Mouse (Mus musculus) lung, embryonic 14.5 days (tissue): ENCODE measurements at regions not wholly inside any gene's neighbourhood (a gene's known extent, or its start where the extent isn't known, plus 50 kb on each side); places are given as distances from the start of the nearest gene placed in this dataset.
"Not testable (repeated sequence)": the region's sequence is repeated elsewhere in the genome, so short reads cannot be mapped to it uniquely, and the experiment has no call there.

ENCODE experiments used
- ATAC-seq: fragments of 200-750 bp; cut with Nextera tagmentation; 2 replicates; pipeline ENCODE4 v1.8.0; 2017; ENCODE audit warnings: mild to moderate bottlenecking, moderate TSS enrichment, moderate library complexity; ENCODE audit not compliant: insufficient read depth
- DNase-seq: peaks from one replicate; pipeline ENCODE4 v3.0.0-alpha.2; 2015
- H3K27ac ChIP-seq: fragments of 300-500 bp; sonication (generic); 2 replicates; pipeline ENCODE4 v1.5.1; 2014; ENCODE audit warnings: low read depth, mild to moderate bottlenecking, moderate library complexity
- H3K27me3 ChIP-seq: fragments of 300-500 bp; sonication (generic); 2 replicates; pipeline ENCODE4 v1.6.1; 2014; ENCODE audit warnings: low read length, control low read depth; ENCODE audit not compliant: insufficient read depth
- H3K36me3 ChIP-seq: fragments of 300-500 bp; sonication (generic); 2 replicates; pipeline ENCODE4 v1.6.1; 2014; ENCODE audit warnings: control low read depth; ENCODE audit not compliant: insufficient read depth
- H3K4me1 ChIP-seq: fragments of 300-500 bp; sonication (generic); 2 replicates; pipeline ENCODE4 v1.6.1; 2014; ENCODE audit warnings: antibody characterized with exemption, control low read depth; ENCODE audit not compliant: insufficient read depth
- H3K4me2 ChIP-seq: fragments of 300-500 bp; sonication (generic); 2 replicates; pipeline ENCODE4 v1.6.1; 2014; ENCODE audit warnings: mild to moderate bottlenecking
- H3K4me3 ChIP-seq: fragments of 300-500 bp; sonication (generic); 2 replicates; pipeline ENCODE4 v1.5.1; 2014; ENCODE audit warnings: low read depth, low read length
- H3K9ac ChIP-seq: fragments of 300-500 bp; sonication (generic); 2 replicates; pipeline ENCODE4 v1.6.1; 2014
- H3K9me3 ChIP-seq: fragments of 300-500 bp; sonication (generic); 2 replicates; pipeline ENCODE4 v1.6.1; 2016; ENCODE audit warnings: low read depth, low read length, control low read depth
- CTCF ChIP-seq: IDR thresholded peaks from 2 replicates; pipeline ENCODE4 v1.5.1; 2016; ENCODE audit warnings: antibody characterized with exemption, low read depth
- WGBS: fragments of 180-500 bp; shearing (Covaris S2); extraction: QIAGEN DNeasy Blood & Tissue Kit; methylation state at CpG from one replicate; pipeline ENCODE4 v1.1.7; 2014; 5-methylcytosine and 5-hydroxymethylcytosine counted together

GRCm38 (mm10) chr5:148657936-148658640 is 105.5 kb upstream of the Ubl3 start:
- Histone ChIP-seq H3K4me3 (no peak overlapping the region), H3K4me2 (no peak overlapping the region), H3K36me3 (no peaks in the 10 kb centered on the region), H3K4me1 (no peaks in the 10 kb centered on the region), H3K27ac (no peak overlapping the region), H3K9me3 (peaks cover 5% of the 10 kb centered on the region; the same call in 1 of the 2 replicates), H3K9ac (no peak overlapping the region), H3K27me3 (no peaks in the 10 kb centered on the region)
- DNase-seq (no peak), ATAC-seq (no peak)
- TF ChIP-seq CTCF = no peak
- WGBS = 74% methylated on average over 4 of the region's 4 CpGs

- Histone ChIP-seq H3K27me3 (no peaks in the 10 kb centered on the region), H3K9me3 (no peaks in the 10 kb centered on the region), H3K36me3 (no peaks in the 10 kb centered on the region), H3K4me2 (no peak overlapping the region), H3K27ac (no peak overlapping the region), H3K4me3 (no peak overlapping the region), H3K9ac (no peak overlapping the region), H3K4me1 (no peaks in the 10 kb centered on the region)
- ATAC-seq (no peak), DNase-seq (no peak)
- TF ChIP-seq CTCF = no peak
- WGBS = 47% methylated on average over 7 of the region's 7 CpGs
Observed at GRCm38 (mm10) chr5:148652525-148653243, 100.1 kb upstream of the Ubl3 start.

- Histone ChIP-seq H3K9ac (no peak overlapping the region), H3K4me1 (no peaks in the 10 kb centered on the region), H3K27me3 (no peaks in the 10 kb centered on the region), H3K9me3 (no peaks in the 10 kb centered on the region), H3K36me3 (no peaks in the 10 kb centered on the region), H3K4me2 (no peak overlapping the region), H3K4me3 (no peak overlapping the region), H3K27ac (no peak overlapping the region)
- DNase-seq (no peak), ATAC-seq (no peak)
- TF ChIP-seq CTCF = no peak
- 50% methylated on average over 4 of the region's 4 CpGs for WGBS
Observed at GRCm38 (mm10) chr5:148651736-148652135, 99.1 kb upstream of the Ubl3 start.

GRCm38 (mm10) chr5:148649573-148649972 is 97.0 kb upstream of the Ubl3 start:
- not testable (repeated sequence) for ATAC-seq, H3K9me3 ChIP-seq, H3K4me2 ChIP-seq, DNase-seq, H3K4me3 ChIP-seq, H3K4me1 ChIP-seq, H3K36me3 ChIP-seq, H3K9ac ChIP-seq, H3K27me3 ChIP-seq, H3K27ac ChIP-seq
- WGBS = 93% methylated on average over 7 of the region's 7 CpGs

- H3K4me1 ChIP-seq = no peaks in the 10 kb centered on the region
- 78% methylated on average over 9 of the region's 9 CpGs for WGBS
- no peak overlapping the region for H3K4me3 ChIP-seq
- ATAC-seq (no peak), DNase-seq (no peak)
- no peaks in the 10 kb centered on the region for H3K27me3 ChIP-seq
- H3K4me2 ChIP-seq = no peak overlapping the region
- H3K9me3 ChIP-seq = no peaks in the 10 kb centered on the region
- no peak overlapping the region for H3K9ac ChIP-seq
- no peaks in the 10 kb centered on the region for H3K36me3 ChIP-seq
- no peak overlapping the region for H3K27ac ChIP-seq
- TF ChIP-seq CTCF = no peak
Observed at GRCm38 (mm10) chr5:148649123-148649522, 96.5 kb upstream of the Ubl3 start.

- Histone ChIP-seq H3K27me3 (no peaks in the 10 kb centered on the region), H3K27ac (no peak overlapping the region), H3K4me2 (no peak overlapping the region), H3K36me3 (no peaks in the 10 kb centered on the region), H3K4me1 (no peaks in the 10 kb centered on the region), H3K9me3 (no peaks in the 10 kb centered on the region), H3K4me3 (no peak overlapping the region), H3K9ac (no peak overlapping the region)
- no peak for TF ChIP-seq CTCF
- DNase-seq (no peak), ATAC-seq (no peak)
- WGBS = 68% methylated on average over 2 of the region's 2 CpGs
Observed at GRCm38 (mm10) chr5:148647644-148648043, 95.1 kb upstream of the Ubl3 start.

- ATAC-seq = no peak
- Histone ChIP-seq H3K4me2 (no peak overlapping the region), H3K27me3 (no peaks in the 10 kb centered on the region), H3K9ac (no peak overlapping the region), H3K4me3 (no peak overlapping the region), H3K4me1 (no peaks in the 10 kb centered on the region), H3K27ac (0 out of 2 replicates have a peak overlapping the region, but pooled peaks have one; percentile 34), H3K9me3 (no peaks in the 10 kb centered on the region), H3K36me3 (no peaks in the 10 kb centered on the region)
- TF ChIP-seq CTCF = no peak
- 49% methylated on average over 4 of the region's 4 CpGs for WGBS
- DNase-seq = peak; percentile 36
Observed at GRCm38 (mm10) chr5:148645772-148646171, 93.2 kb upstream of the Ubl3 start.
